Mouse (Mus musculus) central nervous system, embryonic 18 days (tissue): ENCODE data around the gene Fcmr. TPM values are rescaled to one million over a fixed set of nuclear protein-coding genes. Genes with fewer than 3 reads are reported as not detected.

Experiments
- polyA plus RNA-seq: library from polyadenylated mRNA; depleted of rRNA; stranded (reverse); fragments of >200 nt; gene quantifications from 2 replicates; pipeline ENCODE4 v1.2.3, GENCODE M21; 2012; rRNA removed

Fcmr gene
- 0.57 and 0.86 TPM in 2 replicates for polyA plus RNA-seq

DNA sequence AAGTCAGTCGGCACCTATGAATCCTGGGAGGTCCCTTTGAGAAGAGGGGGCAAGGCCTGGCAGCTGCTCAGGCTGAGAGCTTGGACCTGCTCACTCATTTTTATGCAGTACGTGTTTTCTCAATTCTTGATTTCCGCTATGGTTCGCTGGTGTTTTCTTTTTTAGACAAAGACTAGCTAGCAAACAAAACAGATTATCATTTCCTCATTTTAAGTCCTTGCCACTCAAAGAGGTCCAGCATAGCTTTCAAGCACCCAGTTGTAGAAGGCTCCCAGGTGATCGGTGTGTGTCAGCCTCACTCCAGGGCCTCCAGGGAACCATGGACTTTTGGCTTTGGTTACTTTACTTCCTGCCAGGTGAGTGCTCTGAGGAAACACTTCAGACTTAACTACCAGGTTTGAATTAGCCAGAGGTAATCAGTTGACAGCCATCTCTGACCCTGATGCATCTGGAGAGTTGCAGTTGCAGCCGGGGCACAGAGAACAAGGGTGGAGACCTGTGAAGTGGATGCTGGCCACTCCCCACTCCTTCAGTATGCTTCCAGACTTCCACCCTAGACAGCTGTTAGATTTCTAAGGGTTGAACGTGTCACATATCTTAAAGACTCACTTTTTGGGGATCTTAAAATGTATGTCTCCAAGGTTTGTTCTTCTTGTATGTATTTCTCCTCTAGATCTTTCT, at the start of gene Fcmr:
Fcmr (plus strand) TSS at position 129 of the 681 bp plus-strand sequence.

DNA sequence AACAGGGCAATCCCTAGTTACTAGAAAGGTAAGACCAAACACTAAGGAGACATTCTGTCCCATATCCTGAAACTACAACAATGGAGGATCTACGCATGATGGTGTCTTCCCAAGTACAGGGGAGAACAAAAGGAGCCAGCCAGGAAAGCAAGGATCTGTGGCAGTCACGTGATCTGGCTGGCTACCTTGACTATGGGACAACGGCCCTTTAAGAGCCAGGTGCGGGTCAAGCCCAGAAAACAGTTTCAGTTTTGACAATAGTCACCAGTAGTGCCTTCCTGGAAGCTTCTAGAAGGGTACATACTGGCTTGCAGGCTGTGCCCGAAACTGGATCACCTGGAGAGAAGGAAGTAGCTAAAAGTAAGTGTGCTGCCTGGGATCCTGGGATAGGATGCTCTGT, 39.0 kb upstream of the Fcmr start, which contains the start of gene Pigr:
Pigr (plus strand) TSS at position 237 of the 400 bp plus-strand sequence.

DNA sequence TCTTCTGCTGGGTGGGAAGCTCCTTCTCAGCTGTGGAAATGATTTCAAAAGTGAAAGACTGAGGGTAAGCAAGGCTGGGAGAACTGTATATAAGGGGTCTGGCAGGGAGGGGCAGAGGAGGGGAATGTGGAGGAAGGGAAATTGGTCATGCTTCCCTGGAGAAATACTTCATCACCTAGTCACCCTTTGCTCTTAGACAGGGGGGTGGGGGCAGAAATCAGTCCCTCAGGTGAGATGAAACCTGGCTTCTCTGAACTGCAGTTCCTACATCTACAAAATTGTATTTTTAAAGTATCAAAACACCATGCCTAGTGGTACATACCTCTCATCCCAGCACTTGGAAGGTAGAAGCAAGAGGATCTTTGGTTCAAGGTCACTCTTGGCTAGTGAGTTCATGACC, 21.9 kb downstream of the Fcmr start, which contains the start of gene Il24:
Il24 (minus strand) TSS at position 101 of the 400 bp plus-strand sequence.

DNA sequence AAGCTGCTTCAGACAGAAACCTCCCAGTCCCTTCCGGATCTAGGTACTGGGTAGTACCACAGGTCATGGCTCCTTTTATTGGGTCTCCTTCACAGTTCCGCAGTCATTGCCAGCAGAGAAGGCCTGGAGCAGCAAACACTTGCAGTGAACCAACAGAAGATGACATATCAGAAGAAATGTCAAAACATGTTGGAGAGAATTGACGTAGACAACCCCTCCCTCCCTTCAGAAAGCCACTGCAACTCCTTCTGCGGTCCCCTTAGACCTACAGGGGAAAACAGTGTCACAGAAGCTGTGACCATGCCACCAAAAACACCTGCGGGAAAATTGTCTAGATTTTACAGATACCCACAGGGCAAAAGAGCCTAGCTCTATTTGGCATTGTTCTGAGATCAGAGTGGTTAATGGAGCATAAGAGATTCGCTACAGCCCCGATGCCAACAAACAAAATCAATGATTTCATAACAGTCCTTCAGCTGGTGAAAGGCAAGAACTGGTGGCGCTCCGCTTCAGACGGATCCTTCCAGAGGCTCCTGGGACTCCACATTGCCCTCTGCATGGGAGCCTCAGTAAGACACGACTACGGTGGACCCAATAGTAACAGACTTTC, 46.0 kb downstream of the Fcmr start, which contains the start of gene Il20:
Il20 (minus strand) TSS at position 51 of the 610 bp plus-strand sequence.

Other genes with a start within 250 kb of the Fcmr start
- gene Zp3r, start 236.0 kb upstream of the Fcmr start, polyA plus RNA-seq: not detected in 2 replicates
- 0.04 TPM in 1 of 2 replicates, not detected in the other for gene C4bp, start 204.0 kb upstream of the Fcmr start, polyA plus RNA-seq
- gene Gm29427, start 149.9 kb upstream of the Fcmr start, polyA plus RNA-seq: 0.03 TPM in 1 of 2 replicates, not detected in the other
- gene Yod1, start 148.3 kb upstream of the Fcmr start, polyA plus RNA-seq: 3.5 and 3.7 TPM in 2 replicates
- gene Pfkfb2, start 136.4 kb upstream of the Fcmr start, polyA plus RNA-seq: 41.0 and 42.1 TPM in 2 replicates
- gene AA986860, start 133.7 kb upstream of the Fcmr start, polyA plus RNA-seq: 0.45 and 0.87 TPM in 2 replicates
- 0.06 TPM in 1 of 2 replicates, not detected in the other for gene Fcamr, start 64.8 kb upstream of the Fcmr start, polyA plus RNA-seq
- 0.01 TPM in 1 of 2 replicates, not detected in the other for gene Pigr, start 39.0 kb upstream of the Fcmr start, polyA plus RNA-seq
- gene Il24, start 21.8 kb downstream of the Fcmr start, polyA plus RNA-seq: not detected in 2 replicates
- gene Il20, start 45.8 kb downstream of the Fcmr start, polyA plus RNA-seq: not detected in 2 replicates
- 0.05 and 0.16 TPM in 2 replicates for gene Il19, start 74.4 kb downstream of the Fcmr start, polyA plus RNA-seq
- gene Il10, start 154.2 kb downstream of the Fcmr start, polyA plus RNA-seq: 0.04 and 0.21 TPM in 2 replicates
- gene Mapkapk2, start 232.2 kb downstream of the Fcmr start, polyA plus RNA-seq: 30.0 and 30.4 TPM in 2 replicates